Mouse (Mus musculus) fat pad, adult 2 months (tissue): ENCODE measurements at regions not wholly inside any gene's neighbourhood (a gene's known extent, or its start where the extent isn't known, plus 50 kb on each side); places are given as distances from the start of the nearest gene placed in this dataset.
A peak's percentile ranks its signal among the peaks of the same experiment; 100 is the strongest.
"Not testable (repeated sequence)": the region's sequence is repeated elsewhere in the genome, so short reads cannot be mapped to it uniquely, and the experiment has no call there.

Experiments
- DNase-seq: peaks from one replicate; pipeline ENCODE4 v3.0.0-alpha.2; 2011; ENCODE audit warnings: low read depth, low spot score; ENCODE audit errors: extremely low read depth

- no peak for DNase-seq
These were observed 171.9 kb upstream of the Smlr1 start for GRCm38 (mm10) chr10:25707951-25708350.

- no peak for DNase-seq
These were observed 166.1 kb upstream of the Smlr1 start for GRCm38 (mm10) chr10:25702146-25702545.

- DNase-seq = no peak
These were observed 159.7 kb upstream of the Smlr1 start for GRCm38 (mm10) chr10:25695798-25696197.

- DNase-seq = no peak
These were observed 145.2 kb upstream of the Smlr1 start for GRCm38 (mm10) chr10:25681243-25681642.

- DNase-seq = no peak
These were observed 141.8 kb upstream of the Smlr1 start for GRCm38 (mm10) chr10:25677889-25678288.

- DNase-seq = no peak
These were observed 139.3 kb upstream of the Smlr1 start for GRCm38 (mm10) chr10:25675368-25675767.

- no peak for DNase-seq
These were observed 134.0 kb upstream of the Smlr1 start for GRCm38 (mm10) chr10:25670061-25670460.

- DNase-seq = no peak
These were observed 116.9 kb upstream of the Smlr1 start for GRCm38 (mm10) chr10:25652742-25653563.

GRCm38 (mm10) chr10:25647740-25648139, 111.7 kb upstream of the Smlr1 start:
- no peak for DNase-seq

GRCm38 (mm10) chr10:25643518-25643993, 107.5 kb upstream of the Smlr1 start:
- peak; percentile 1 for DNase-seq

GRCm38 (mm10) chr10:25642079-25642696, 106.1 kb upstream of the Smlr1 start:
- DNase-seq = no peak

- no peak for DNase-seq
These were observed 97.1 kb upstream of the Smlr1 start for GRCm38 (mm10) chr10:25633058-25633614.

GRCm38 (mm10) chr10:25632306-25632705, 96.2 kb upstream of the Smlr1 start:
- no peak for DNase-seq

- DNase-seq = no peak
These were observed 86.5 kb upstream of the Smlr1 start for GRCm38 (mm10) chr10:25622585-25622984.

GRCm38 (mm10) chr10:25621747-25622134, 85.7 kb upstream of the Smlr1 start:
- not testable (repeated sequence) for DNase-seq

- DNase-seq = no peak
These were observed 85.1 kb upstream of the Smlr1 start for GRCm38 (mm10) chr10:25620939-25621746.

GRCm38 (mm10) chr10:25619702-25620101, 83.6 kb upstream of the Smlr1 start:
- DNase-seq = no peak

GRCm38 (mm10) chr10:25601471-25601870, 65.4 kb upstream of the Smlr1 start:
- no peak for DNase-seq

- DNase-seq = no peak
These were observed 53.2 kb upstream of the Smlr1 start for GRCm38 (mm10) chr10:25589316-25589645.

GRCm38 (mm10) chr10:25588611-25589315, 52.7 kb upstream of the Smlr1 start:
- no peak for DNase-seq
